Mouse (Mus musculus) liver, embryonic 12.5 days (tissue): ENCODE measurements around the gene Catip. TPM values are rescaled to one million over a fixed set of nuclear protein-coding genes. Genes with fewer than 3 reads are reported as not detected.
"Not testable (repeated sequence)": the region's sequence is repeated elsewhere in the genome, so short reads cannot be mapped to it uniquely, and the experiment has no call there.

ENCODE experiments used
- ATAC-seq: fragments of 200-750 bp; cut with Nextera tagmentation; 2 replicates; pipeline ENCODE4 v1.8.0; 2017; ENCODE audit warnings: moderate number of reproducible peaks, mild to moderate bottlenecking, moderate library complexity
- H3K27ac ChIP-seq: fragments of 300-500 bp; sonication (generic); 2 replicates; pipeline ENCODE4 v1.5.1; 2016; ENCODE audit warnings: mild to moderate bottlenecking
- H3K27me3 ChIP-seq: fragments of 300-500 bp; sonication (generic); replicated peaks from 2 replicates; pipeline ENCODE4 v1.6.1; 2016; ENCODE audit warnings: mild to moderate bottlenecking, moderate library complexity
- H3K36me3 ChIP-seq: fragments of 300-500 bp; sonication (generic); 2 replicates; pipeline ENCODE4 v1.6.1; 2016; ENCODE audit warnings: mild to moderate bottlenecking, moderate library complexity
- H3K4me1 ChIP-seq: fragments of 300-500 bp; sonication (generic); 2 replicates; pipeline ENCODE4 v1.6.1; 2016
- H3K4me2 ChIP-seq: fragments of 300-500 bp; sonication (generic); 2 replicates; pipeline ENCODE4 v1.6.1; 2016; ENCODE audit warnings: mild to moderate bottlenecking, moderate library complexity
- H3K4me3 ChIP-seq: fragments of 300-500 bp; sonication (generic); 2 replicates; pipeline ENCODE4 v1.5.1; 2016; ENCODE audit warnings: mild to moderate bottlenecking, moderate library complexity
- H3K9ac ChIP-seq: fragments of 300-500 bp; sonication (generic); 2 replicates; pipeline ENCODE4 v1.6.1; 2016; ENCODE audit warnings: mild to moderate bottlenecking, moderate library complexity
- H3K9me3 ChIP-seq: fragments of 300-500 bp; sonication (generic); replicated peaks from 2 replicates; pipeline ENCODE4 v1.6.1; 2016; ENCODE audit warnings: mild to moderate bottlenecking, moderate library complexity
- WGBS: fragments of 180-500 bp; shearing (Covaris S2); methylation state at CpG from one replicate; pipeline ENCODE4 v1.1.7; 2016; ENCODE audit not compliant: insufficient replicate concordance; 5-methylcytosine and 5-hydroxymethylcytosine counted together
- polyA plus RNA-seq: library from polyadenylated mRNA; unstranded; fragments of >200 nt; fragmentation: Nextera tagmentation; extraction: Ambion mirVana; gene quantifications from 2 replicates; pipeline ENCODE4 v1.2.1, GENCODE M21; 2016

The Catip gene
- polyA plus RNA-seq, 1 experiment from 2014 or later: 0.14 TPM

DNA sequence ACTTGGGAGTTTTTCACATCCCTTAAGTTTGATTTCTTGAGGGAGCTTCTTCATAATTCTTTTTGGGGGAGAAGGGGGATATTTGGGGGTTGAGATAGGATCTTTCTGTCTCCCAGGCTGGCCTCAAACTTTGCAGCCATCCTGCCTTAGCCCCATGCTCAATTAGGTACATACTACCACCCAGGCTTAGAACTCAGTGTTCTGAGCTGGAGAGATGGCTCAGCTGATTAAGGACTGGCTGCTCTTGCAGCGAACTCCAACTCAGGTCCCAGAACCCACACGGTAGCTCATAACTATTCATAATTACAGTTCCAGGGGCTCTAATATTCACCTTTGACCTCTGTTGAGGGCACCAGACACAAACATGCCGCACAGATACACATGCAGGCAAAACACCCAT, 27.3 kb upstream of the Catip start:
- Histone ChIP-seq H3K9me3 (no peaks in the 10 kb centered on the region), H3K36me3 (no peaks in the 10 kb centered on the region), H3K9ac (no peak overlapping the region), H3K4me3 (no peak overlapping the region), H3K27me3 (peaks cover 13% of the 10 kb centered on the region), H3K4me1 (peaks cover 39% of the 10 kb centered on the region), H3K4me2 (no peak overlapping the region), H3K27ac (no peak overlapping the region)
- WGBS: 78% methylated on average over 3 of the region's 3 CpGs
- no peak for ATAC-seq

DNA sequence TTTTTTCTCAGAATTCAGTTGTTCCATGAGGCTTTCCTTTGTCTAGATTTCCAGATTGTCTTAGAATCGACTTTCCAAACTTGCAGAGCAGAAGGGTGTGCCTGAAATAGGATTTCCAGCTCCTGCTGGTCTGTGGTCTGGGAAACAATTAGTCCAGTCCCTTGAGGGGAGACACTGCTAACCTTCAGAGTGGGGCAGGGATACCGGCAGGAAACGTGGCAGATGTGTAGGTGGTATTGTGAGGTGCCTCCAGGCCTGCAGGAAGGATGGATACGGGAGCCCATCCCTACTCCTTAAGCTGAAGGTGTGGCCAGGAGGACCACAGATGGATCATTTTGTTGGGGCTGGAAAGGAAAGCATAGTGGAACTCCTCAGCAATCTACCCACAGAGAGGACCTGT, 26.9 kb upstream of the Catip start:
- ATAC-seq: no peak
- Histone ChIP-seq H3K4me1 (peaks cover 35% of the 10 kb centered on the region), H3K36me3 (no peaks in the 10 kb centered on the region), H3K27ac (no peak overlapping the region), H3K9me3 (no peaks in the 10 kb centered on the region), H3K27me3 (peaks cover 13% of the 10 kb centered on the region), H3K4me2 (no peak overlapping the region), H3K4me3 (no peak overlapping the region), H3K9ac (no peak overlapping the region)
- 63% methylated on average over 4 of the region's 4 CpGs for WGBS

DNA sequence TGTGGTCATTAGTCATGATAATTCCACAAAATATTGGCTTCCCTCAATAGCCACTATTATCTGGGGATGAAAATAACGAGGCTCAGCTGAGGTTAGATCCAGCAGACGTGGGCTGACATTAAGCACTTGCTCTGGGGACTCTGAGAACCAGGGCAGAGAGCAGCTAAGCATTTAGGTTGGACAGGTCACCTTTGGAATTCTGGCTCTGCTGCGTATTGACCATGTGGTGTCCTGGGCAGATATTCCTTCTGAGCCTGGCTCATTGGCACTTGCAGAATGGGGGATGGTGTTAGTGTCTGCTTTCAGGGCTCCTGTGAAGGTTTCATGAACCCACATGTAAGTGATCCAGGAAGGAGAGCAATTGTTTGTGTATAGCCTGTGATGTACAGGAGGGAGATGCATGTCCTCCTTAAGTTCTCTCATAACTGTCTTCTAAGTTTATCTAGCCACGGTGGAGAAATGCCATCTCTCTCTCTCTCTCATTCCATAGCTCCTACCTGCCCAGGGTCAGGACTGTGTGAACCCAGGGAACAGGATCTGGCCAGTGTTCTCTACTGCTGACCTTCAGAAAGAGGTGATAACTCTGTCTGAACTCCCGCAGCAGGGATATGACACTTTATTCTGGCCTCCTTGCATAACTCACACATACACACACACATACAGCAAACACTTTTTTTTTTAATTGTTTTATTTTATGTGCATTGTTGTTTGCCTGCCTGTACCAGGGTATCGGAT, 26.3 kb upstream of the Catip start:
- Histone ChIP-seq H3K27ac (no peak overlapping the region), H3K9me3 (no peaks in the 10 kb centered on the region), H3K36me3 (no peaks in the 10 kb centered on the region), H3K4me1 (peaks cover 33% of the 10 kb centered on the region), H3K4me2 (no peak overlapping the region), H3K27me3 (peaks cover 13% of the 10 kb centered on the region), H3K9ac (no peak overlapping the region), H3K4me3 (no peak overlapping the region)
- WGBS: 69% methylated on average over 6 of the region's 6 CpGs
- no peak for ATAC-seq

DNA sequence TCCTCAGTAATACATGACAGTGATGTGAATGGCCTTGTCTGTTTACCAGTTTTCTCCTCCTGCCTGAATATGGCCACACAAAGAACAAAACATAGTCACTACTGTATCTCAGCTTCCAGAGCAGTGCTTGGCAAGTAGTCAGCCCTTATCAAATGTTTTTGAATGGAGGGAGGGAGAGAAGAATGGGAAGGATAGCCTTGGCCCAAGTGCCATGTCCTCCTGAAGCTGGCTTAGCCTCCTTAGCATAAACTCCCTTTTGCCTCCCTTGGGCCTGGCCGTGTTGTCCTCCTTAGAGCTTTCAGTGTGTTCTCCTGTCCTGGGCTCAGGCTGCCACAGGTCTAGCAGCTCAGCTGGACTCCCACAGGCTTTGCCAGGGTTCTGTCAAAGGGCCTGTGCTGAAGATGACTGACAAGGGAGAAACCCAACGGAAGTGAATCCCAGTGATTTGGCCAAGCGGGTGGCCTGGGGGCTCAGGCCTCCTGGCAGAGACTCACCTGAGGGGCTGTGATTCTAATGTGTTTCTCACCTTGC, 24.6 kb upstream of the Catip start:
- 73% methylated on average over 3 of the region's 3 CpGs for WGBS
- no peaks in the 10 kb centered on the region for H3K36me3 ChIP-seq
- no peak overlapping the region for H3K9ac ChIP-seq
- H3K9me3 ChIP-seq: no peaks in the 10 kb centered on the region
- no peak overlapping the region for H3K27ac ChIP-seq
- ATAC-seq: no peak
- no peak overlapping the region for H3K4me2 ChIP-seq
- H3K4me3 ChIP-seq: no peak overlapping the region
- peaks cover 16% of the 10 kb centered on the region for H3K4me1 ChIP-seq
- peaks cover 13% of the 10 kb centered on the region for H3K27me3 ChIP-seq

DNA sequence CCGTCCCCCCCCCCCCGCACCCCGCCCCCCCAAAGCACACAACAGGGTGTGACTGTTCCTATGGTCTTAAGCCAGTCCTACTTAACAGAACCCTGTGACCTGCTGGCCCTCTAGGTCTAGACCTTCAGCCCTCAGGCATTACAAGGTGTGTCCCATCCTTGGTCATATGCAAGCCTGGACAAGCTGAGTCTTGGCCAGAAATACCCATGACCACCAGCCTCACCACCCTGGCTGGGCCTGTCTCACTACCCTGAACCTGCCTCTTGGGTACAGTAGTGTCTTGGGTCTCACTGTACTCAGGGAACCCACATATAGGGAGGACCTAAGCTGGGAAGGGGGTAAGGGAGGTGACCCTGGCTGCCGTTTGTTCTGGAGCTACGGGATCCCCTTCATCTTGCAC, 23.9 kb upstream of the Catip start:
- no peak for ATAC-seq
- Histone ChIP-seq H3K4me1 (peaks cover 11% of the 10 kb centered on the region), H3K27ac (no peak overlapping the region), H3K9ac (no peak overlapping the region), H3K4me3 (no peak overlapping the region), H3K9me3 (no peaks in the 10 kb centered on the region), H3K27me3 (peaks cover 10% of the 10 kb centered on the region), H3K4me2 (no peak overlapping the region), H3K36me3 (no peaks in the 10 kb centered on the region)
- WGBS: 68% methylated on average over 5 of the region's 5 CpGs

DNA sequence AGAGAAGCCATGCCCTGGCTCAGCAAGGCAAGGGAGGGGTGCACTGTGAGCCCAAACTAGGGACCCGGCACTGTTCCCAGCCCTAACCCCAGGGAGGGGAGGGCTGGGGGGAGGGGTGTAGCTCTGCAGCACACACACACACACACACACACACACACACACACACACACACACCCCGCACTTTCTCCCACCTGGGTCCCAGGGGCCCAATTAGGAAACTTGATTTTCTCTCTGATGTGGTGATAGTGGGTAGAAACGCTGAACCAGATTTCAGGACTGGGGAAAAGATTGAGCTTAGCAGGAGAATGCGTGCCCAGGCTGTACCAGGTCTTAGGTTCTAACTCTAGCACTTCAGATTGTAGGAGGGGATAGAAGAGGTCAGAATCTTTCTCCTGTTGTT, 23.3 kb upstream of the Catip start:
- WGBS: 69% methylated on average over 4 of the region's 4 CpGs
- no peaks in the 10 kb centered on the region for H3K9me3 ChIP-seq

DNA sequence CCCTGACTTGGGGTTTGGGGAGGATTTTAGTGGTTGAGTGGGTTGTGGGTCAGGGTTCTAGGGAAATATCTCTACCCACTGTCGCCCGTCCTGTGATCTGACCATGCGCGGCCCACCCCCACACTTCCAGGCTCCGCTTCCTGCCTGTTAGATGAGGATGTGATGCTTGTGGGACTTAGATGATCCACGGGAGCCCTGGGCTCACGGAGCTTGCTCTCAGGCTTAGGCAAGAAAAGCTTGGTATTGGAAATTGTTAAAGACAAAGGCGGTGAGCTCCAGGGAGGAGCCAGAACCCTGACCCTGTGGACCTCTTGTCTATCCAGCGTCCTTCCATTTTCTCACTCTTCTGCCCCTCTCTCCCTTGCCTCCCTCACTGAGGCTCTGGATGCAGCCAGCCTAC, 22.0 kb upstream of the Catip start:
- peaks cover 13% of the 10 kb centered on the region; the same call in 1 of the 2 replicates for H3K4me1 ChIP-seq
- H3K27me3 ChIP-seq: no peaks in the 10 kb centered on the region
- 83% methylated on average over 9 of the region's 9 CpGs for WGBS
- no peak overlapping the region for H3K27ac ChIP-seq
- no peak overlapping the region for H3K4me2 ChIP-seq
- no peak for ATAC-seq
- no peak overlapping the region for H3K4me3 ChIP-seq
- H3K36me3 ChIP-seq: no peaks in the 10 kb centered on the region
- H3K9me3 ChIP-seq: no peaks in the 10 kb centered on the region
- no peak overlapping the region for H3K9ac ChIP-seq

More for the DNA sequence above, 23.3 kb upstream of the Catip start:
- no peak for ATAC-seq
- peaks cover 12% of the 10 kb centered on the region; the same call in 1 of the 2 replicates for H3K4me1 ChIP-seq
- H3K4me2 ChIP-seq: no peak overlapping the region
- H3K27ac ChIP-seq: no peak overlapping the region
- 0 out of 2 replicates have a peak, but pooled peaks cover 4% of the 10 kb centered on the region for H3K27me3 ChIP-seq
- no peaks in the 10 kb centered on the region for H3K36me3 ChIP-seq
- H3K9ac ChIP-seq: no peak overlapping the region
- H3K4me3 ChIP-seq: no peak overlapping the region

DNA sequence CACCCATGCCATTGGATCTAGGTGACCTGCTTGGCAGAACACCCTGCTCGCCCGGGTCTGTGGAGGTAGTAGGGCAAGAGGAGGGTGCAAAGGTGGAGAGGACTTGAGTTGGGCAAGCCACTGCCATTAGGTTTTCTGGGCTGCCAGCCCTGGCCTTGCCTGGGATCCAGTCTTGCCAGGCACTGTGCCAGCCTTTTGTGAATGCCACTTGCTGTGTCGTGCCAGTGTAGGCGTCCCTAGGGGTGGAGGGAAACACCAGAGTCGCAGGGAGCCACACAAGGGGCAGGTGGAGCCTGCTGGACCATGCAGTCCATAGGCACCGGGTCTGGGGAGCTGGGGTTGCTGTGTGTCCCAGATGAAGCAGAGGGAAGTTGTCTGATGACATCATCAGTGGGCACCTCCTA, 21.5 kb upstream of the Catip start:
- Histone ChIP-seq H3K4me1 (peaks cover 13% of the 10 kb centered on the region; the same call in 1 of the 2 replicates), H3K9me3 (no peaks in the 10 kb centered on the region), H3K36me3 (no peaks in the 10 kb centered on the region), H3K9ac (no peak overlapping the region), H3K27me3 (no peaks in the 10 kb centered on the region), H3K4me3 (no peak overlapping the region), H3K4me2 (no peak overlapping the region), H3K27ac (no peak overlapping the region)
- WGBS: 86% methylated on average over 6 of the region's 6 CpGs
- peak; percentile 19; the same call in 1 of the 2 replicates for ATAC-seq

DNA sequence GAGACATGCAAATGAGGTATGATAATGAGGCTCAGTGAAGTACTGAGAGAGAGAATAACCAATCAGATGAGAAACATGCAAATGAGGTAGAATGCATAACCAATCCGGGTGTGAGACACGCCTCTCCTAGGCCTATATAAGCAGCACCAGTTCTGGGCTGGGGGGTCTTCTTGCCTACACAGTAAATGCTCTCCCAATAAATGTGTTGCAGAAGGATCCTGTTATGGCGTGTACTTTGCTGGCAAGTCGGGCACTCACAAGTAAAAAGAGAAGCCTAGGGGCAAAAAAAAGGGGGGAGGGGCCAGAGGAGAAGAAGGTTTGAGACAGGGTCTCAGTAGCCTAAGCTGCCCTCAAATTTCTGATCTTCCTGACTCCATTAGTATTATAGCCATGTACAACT, 20.9 kb upstream of the Catip start:
- WGBS: 85% methylated on average over 4 of the region's 4 CpGs
- not testable (repeated sequence) for H3K27ac ChIP-seq, ATAC-seq, H3K9ac ChIP-seq, H3K4me3 ChIP-seq, H3K9me3 ChIP-seq, H3K36me3 ChIP-seq, H3K4me2 ChIP-seq, H3K27me3 ChIP-seq
- peaks cover 13% of the 10 kb centered on the region; the same call in 1 of the 2 replicates for H3K4me1 ChIP-seq

DNA sequence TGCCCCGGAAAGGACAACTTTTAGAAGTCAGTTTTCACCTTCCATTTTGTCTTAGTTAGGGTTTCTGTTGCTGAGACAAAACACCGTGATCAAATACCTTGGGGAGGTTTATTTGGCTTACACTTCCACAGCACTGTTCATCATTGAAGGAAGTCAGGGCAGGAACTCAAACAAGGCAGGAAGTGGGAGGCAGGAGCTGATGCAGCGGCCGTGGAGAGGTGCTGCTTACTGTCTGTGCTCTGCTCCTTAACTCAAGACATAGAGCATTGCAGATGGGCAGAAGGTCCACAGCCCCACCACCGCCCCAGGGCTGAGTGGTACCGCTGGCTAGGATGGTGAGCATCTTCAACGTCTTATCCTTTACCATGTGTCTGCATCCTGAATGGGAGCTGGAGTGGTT, 20.0 kb upstream of the Catip start:
- Histone ChIP-seq H3K9ac (no peak overlapping the region), H3K4me1 (peaks cover 13% of the 10 kb centered on the region; the same call in 1 of the 2 replicates), H3K4me3 (no peak overlapping the region), H3K36me3 (no peaks in the 10 kb centered on the region), H3K27me3 (no peaks in the 10 kb centered on the region), H3K27ac (no peak overlapping the region), H3K4me2 (no peak overlapping the region), H3K9me3 (no peaks in the 10 kb centered on the region)
- no peak for ATAC-seq
- 67% methylated on average over 7 of the region's 7 CpGs for WGBS

DNA sequence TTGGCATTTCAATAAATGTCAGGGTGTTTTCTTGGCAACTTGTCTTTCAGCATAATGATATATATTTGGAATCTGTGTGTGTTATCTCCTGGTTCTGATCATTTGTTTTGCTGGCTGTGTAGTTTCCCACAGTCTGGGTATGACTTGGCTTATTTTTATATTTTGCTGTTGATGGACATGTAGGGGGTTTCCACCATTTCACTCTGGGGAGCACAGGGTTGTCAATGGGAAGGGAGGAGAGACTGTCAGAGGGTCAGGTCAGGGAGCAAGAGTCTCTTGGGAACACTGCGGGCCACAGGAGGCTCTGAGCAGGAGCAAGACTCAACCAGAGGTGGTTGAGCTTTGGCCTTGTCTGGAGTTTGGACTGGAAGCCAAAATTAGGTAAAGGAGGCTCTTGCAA, 19.6 kb upstream of the Catip start:
- no peak for ATAC-seq
- H3K27me3 ChIP-seq: no peaks in the 10 kb centered on the region
- no peak overlapping the region for H3K9ac ChIP-seq
- H3K9me3 ChIP-seq: no peaks in the 10 kb centered on the region
- no peak overlapping the region for H3K27ac ChIP-seq
- 91% methylated on average over 1 of the region's 1 CpGs for WGBS
- H3K4me1 ChIP-seq: peaks cover 13% of the 10 kb centered on the region; the same call in 1 of the 2 replicates
- H3K36me3 ChIP-seq: no peaks in the 10 kb centered on the region
- H3K4me3 ChIP-seq: no peak overlapping the region
- H3K4me2 ChIP-seq: no peak overlapping the region

DNA sequence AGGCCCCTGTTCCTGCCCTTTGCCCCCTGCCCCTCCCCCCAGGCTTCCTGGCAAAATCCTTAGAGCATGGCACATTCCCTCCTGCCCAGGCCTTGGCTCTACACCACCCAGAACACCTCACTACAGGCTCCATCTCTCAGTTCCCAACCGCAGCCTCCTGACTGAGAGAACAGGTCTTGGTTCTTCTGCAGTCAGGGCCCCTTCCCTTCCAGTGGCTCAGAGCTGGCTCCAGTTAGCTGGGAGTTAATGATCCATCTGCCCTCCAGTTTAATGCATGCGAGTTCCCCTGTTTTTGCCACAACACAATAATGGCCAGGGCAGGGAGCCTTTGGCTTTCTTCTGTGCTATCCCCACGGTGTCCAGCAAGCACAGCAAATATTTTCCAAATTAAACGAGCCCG, 18.7 kb upstream of the Catip start:
- H3K9me3 ChIP-seq: no peaks in the 10 kb centered on the region
- H3K36me3 ChIP-seq: no peaks in the 10 kb centered on the region
- no peaks in the 10 kb centered on the region for H3K27me3 ChIP-seq
- ATAC-seq: no peak
- no peak overlapping the region for H3K27ac ChIP-seq
- no peak overlapping the region for H3K9ac ChIP-seq
- no peak overlapping the region for H3K4me3 ChIP-seq
- H3K4me2 ChIP-seq: no peak overlapping the region
- H3K4me1 ChIP-seq: peaks cover 13% of the 10 kb centered on the region; the same call in 1 of the 2 replicates
- 61% methylated on average over 5 of the region's 5 CpGs for WGBS
